Mouse (Mus musculus): ENCODE data around the gene Prdm16. TPM values are rescaled to one million over a fixed set of nuclear protein-coding genes. Genes with fewer than 3 reads are reported as not detected.

Prdm16 gene
- polyA plus RNA-seq, 1 experiment from 2014 or later, result 43.1 TPM

GRCm38 (mm10) chr4:154512518-154513090 lies 124.1 kb downstream of the Prdm16 start:
- WGBS, result 9% methylated on average over 15 of the region's 15 CpGs
- H3K4me1 ChIP-seq, result peaks cover 100% of the 10 kb centered on the region
- H3K27me3 ChIP-seq (ENCODE audit: poor library complexity, severe bottlenecking), result peaks cover 83% of the 10 kb centered on the region
- peak; percentile 84 for DNase-seq (ENCODE audit: extremely low spot score, low spot score)
- H3K9me3 ChIP-seq, result no peaks in the 10 kb centered on the region; the same call in 1 of the 2 replicates
- peak overlapping the region; percentile 24; the same call in 1 of the 2 replicates for H3K4me3 ChIP-seq
- peaks cover 3% of the 10 kb centered on the region; the same call in 1 of the 2 replicates for H3K36me3 ChIP-seq (replicated peaks)
- peak overlapping the region; percentile 80 for H3K27ac ChIP-seq

- peak overlapping the region; percentile 10; the same call in 1 of the 2 replicates for H3K4me3 ChIP-seq
- peak; percentile 49 for DNase-seq (ENCODE audit: extremely low spot score, low spot score)
- no peaks in the 10 kb centered on the region for H3K9me3 ChIP-seq
- peaks cover 83% of the 10 kb centered on the region for H3K27me3 ChIP-seq (ENCODE audit: poor library complexity, severe bottlenecking)
- peak overlapping the region; percentile 80 for H3K27ac ChIP-seq
- 17% methylated on average over 4 of the region's 4 CpGs for WGBS
- H3K36me3 ChIP-seq (replicated peaks), result 0 out of 2 replicates have a peak, but pooled peaks cover 3% of the 10 kb centered on the region
- peaks cover 100% of the 10 kb centered on the region for H3K4me1 ChIP-seq
These were observed 124.9 kb downstream of the Prdm16 start for GRCm38 (mm10) chr4:154511767-154512166.

- Histone ChIP-seq H3K4me3 (peak overlapping the region; percentile 30; the same call in 1 of the 2 replicates), H3K36me3 (replicated peaks) (0 out of 2 replicates have a peak, but pooled peaks cover 3% of the 10 kb centered on the region), H3K27ac (peak overlapping the region; percentile 83), H3K4me1 (peaks cover 100% of the 10 kb centered on the region), H3K9me3 (no peaks in the 10 kb centered on the region), H3K27me3 (ENCODE audit: poor library complexity, severe bottlenecking) (peaks cover 95% of the 10 kb centered on the region)
- 4% methylated on average over 20 of the region's 20 CpGs for WGBS
- DNase-seq (ENCODE audit: extremely low spot score, low spot score), result peak; percentile 82
These were observed 129.8 kb downstream of the Prdm16 start for GRCm38 (mm10) chr4:154506774-154507435.

GRCm38 (mm10) chr4:154505313-154505712 lies 131.4 kb downstream of the Prdm16 start:
- DNase-seq (ENCODE audit: extremely low spot score, low spot score), result no peak
- H3K4me3 ChIP-seq, result no peak overlapping the region
- no peaks in the 10 kb centered on the region for H3K9me3 ChIP-seq
- H3K4me1 ChIP-seq, result peaks cover 100% of the 10 kb centered on the region
- 0 out of 2 replicates have a peak, but pooled peaks cover 3% of the 10 kb centered on the region for H3K36me3 ChIP-seq (replicated peaks)
- H3K27ac ChIP-seq, result peak overlapping the region; percentile 83
- 87% methylated on average over 5 of the region's 5 CpGs for WGBS
- H3K27me3 ChIP-seq (ENCODE audit: poor library complexity, severe bottlenecking), result peaks cover 95% of the 10 kb centered on the region

- Histone ChIP-seq H3K27me3 (ENCODE audit: poor library complexity, severe bottlenecking) (peaks cover 95% of the 10 kb centered on the region), H3K4me1 (peaks cover 100% of the 10 kb centered on the region), H3K9me3 (no peaks in the 10 kb centered on the region), H3K4me3 (0 out of 2 replicates have a peak overlapping the region, but pooled peaks have one; percentile 10), H3K36me3 (replicated peaks) (no peaks in the 10 kb centered on the region), H3K27ac (peak overlapping the region; percentile 83)
- DNase-seq (ENCODE audit: extremely low spot score, low spot score), result no peak
- WGBS, result 51% methylated on average over 21 of the region's 21 CpGs
These were observed 133.3 kb downstream of the Prdm16 start for GRCm38 (mm10) chr4:154503260-154503829.

GRCm38 (mm10) chr4:154502403-154503000 lies 134.2 kb downstream of the Prdm16 start:
- WGBS, result 63% methylated on average over 16 of the region's 16 CpGs
- H3K27me3 ChIP-seq (ENCODE audit: poor library complexity, severe bottlenecking), result peaks cover 98% of the 10 kb centered on the region
- peak overlapping the region; percentile 83 for H3K27ac ChIP-seq
- DNase-seq (ENCODE audit: extremely low spot score, low spot score), result no peak
- no peaks in the 10 kb centered on the region for H3K9me3 ChIP-seq
- H3K4me1 ChIP-seq, result peaks cover 100% of the 10 kb centered on the region
- H3K4me3 ChIP-seq, result no peak overlapping the region
- no peaks in the 10 kb centered on the region for H3K36me3 ChIP-seq (replicated peaks)

- Histone ChIP-seq H3K36me3 (replicated peaks) (no peaks in the 10 kb centered on the region), H3K27ac (peak overlapping the region; percentile 83), H3K27me3 (ENCODE audit: poor library complexity, severe bottlenecking) (peaks cover 99% of the 10 kb centered on the region), H3K4me1 (peaks cover 96% of the 10 kb centered on the region), H3K9me3 (no peaks in the 10 kb centered on the region), H3K4me3 (no peak overlapping the region)
- WGBS, result 74% methylated on average over 9 of the region's 9 CpGs
- DNase-seq (ENCODE audit: extremely low spot score, low spot score), result no peak
These were observed 136.0 kb downstream of the Prdm16 start for GRCm38 (mm10) chr4:154500695-154501094.

GRCm38 (mm10) chr4:154499701-154500523 lies 136.8 kb downstream of the Prdm16 start:
- DNase-seq (ENCODE audit: extremely low spot score, low spot score), result peak; percentile 66
- H3K27me3 ChIP-seq (ENCODE audit: poor library complexity, severe bottlenecking), result peaks cover 99% of the 10 kb centered on the region
- 31% methylated on average over 29 of the region's 29 CpGs for WGBS
- no peaks in the 10 kb centered on the region for H3K9me3 ChIP-seq
- peak overlapping the region; percentile 83 for H3K27ac ChIP-seq
- peak overlapping the region; percentile 26; the same call in 1 of the 2 replicates for H3K4me3 ChIP-seq
- no peaks in the 10 kb centered on the region for H3K36me3 ChIP-seq (replicated peaks)
- H3K4me1 ChIP-seq, result peaks cover 96% of the 10 kb centered on the region

- H3K27ac ChIP-seq, result peak overlapping the region; percentile 83
- no peak overlapping the region for H3K4me3 ChIP-seq
- peaks cover 99% of the 10 kb centered on the region for H3K27me3 ChIP-seq (ENCODE audit: poor library complexity, severe bottlenecking)
- peaks cover 96% of the 10 kb centered on the region for H3K4me1 ChIP-seq
- 79% methylated on average over 4 of the region's 4 CpGs for WGBS
- H3K9me3 ChIP-seq, result no peaks in the 10 kb centered on the region
- DNase-seq (ENCODE audit: extremely low spot score, low spot score), result no peak
- H3K36me3 ChIP-seq (replicated peaks), result no peaks in the 10 kb centered on the region
These were observed 139.1 kb downstream of the Prdm16 start for GRCm38 (mm10) chr4:154497423-154498175.

GRCm38 (mm10) chr4:154496991-154497390 lies 139.7 kb downstream of the Prdm16 start:
- no peak for DNase-seq (ENCODE audit: extremely low spot score, low spot score)
- peak overlapping the region; percentile 83 for H3K27ac ChIP-seq
- H3K9me3 ChIP-seq, result no peaks in the 10 kb centered on the region
- peaks cover 96% of the 10 kb centered on the region for H3K4me1 ChIP-seq
- no peaks in the 10 kb centered on the region for H3K36me3 ChIP-seq (replicated peaks)
- WGBS, result 16% methylated on average over 7 of the region's 7 CpGs
- peaks cover 99% of the 10 kb centered on the region for H3K27me3 ChIP-seq (ENCODE audit: poor library complexity, severe bottlenecking)
- no peak overlapping the region for H3K4me3 ChIP-seq

- Histone ChIP-seq H3K36me3 (replicated peaks) (no peaks in the 10 kb centered on the region), H3K27me3 (ENCODE audit: poor library complexity, severe bottlenecking) (peaks cover 99% of the 10 kb centered on the region), H3K4me1 (peaks cover 96% of the 10 kb centered on the region), H3K9me3 (no peaks in the 10 kb centered on the region), H3K27ac (no peak overlapping the region), H3K4me3 (no peak overlapping the region)
- 89% methylated on average over 5 of the region's 5 CpGs for WGBS
- DNase-seq (ENCODE audit: extremely low spot score, low spot score), result no peak
These were observed 140.2 kb downstream of the Prdm16 start for GRCm38 (mm10) chr4:154496522-154496921.

All from forebrain, embryonic 10.5 days (tissue).